Mouse (Mus musculus): ENCODE measurements around the gene Hsf2bp. TPM values are rescaled to one million over a fixed set of nuclear protein-coding genes. Genes with fewer than 3 reads are reported as not detected.

Gene Hsf2bp
- total RNA-seq (2023): under 1 TPM; 0.53 to 0.78 TPM

GRCm38 (mm10) chr17:32035609-32036508 is at the start of gene Hsf2bp, which contains the start of gene Rrp1b:
Gene Hsf2bp (minus strand): TSS chr17:32036349.
Gene Rrp1b (plus strand): TSS chr17:32036100.

Other genes starting within 250 kb of the Hsf2bp start
- 100 to 1,000 TPM; 336 to 595 TPM for gene Sik1, start 180.5 kb downstream of the Hsf2bp start, total RNA-seq (2023)
- 10 to 100 TPM; 41.9 to 53.7 TPM for gene Rrp1b, start 249 bp downstream of the Hsf2bp start, total RNA-seq (2023)
- not detected for gene Notch3, start 130.5 kb upstream of the Hsf2bp start, total RNA-seq (2023)
- gene Ephx3, start 153.2 kb upstream of the Hsf2bp start, total RNA-seq (2023): 1 to 10 TPM; 1.6 to 2.2 TPM
- 100 to 1,000 TPM; 291 to 310 TPM for gene Brd4, start 248.4 kb upstream of the Hsf2bp start, total RNA-seq (2023)